Mouse (Mus musculus) fat pad, adult 2 months (tissue): ENCODE data around the gene Olfr1221.
"Not testable (repeated sequence)": the region's sequence is repeated elsewhere in the genome, so short reads cannot be mapped to it uniquely, and the experiment has no call there.

ENCODE experiments used
- DNase-seq: peaks from one replicate; pipeline ENCODE4 v3.0.0-alpha.2; 2011; ENCODE audit warnings: low read depth, low spot score; ENCODE audit errors: extremely low read depth

Gene Olfr1221

GRCm38 (mm10) chr2:89117183-89117582 lies at the start of gene Olfr1221:
Gene Olfr1221, minus strand, starts transcription at chr2:89117283.
- no peak for DNase-seq

GRCm38 (mm10) chr2:89164711-89165110 lies 47.6 kb upstream of the Olfr1221 start:
- DNase-seq: not testable (repeated sequence)

GRCm38 (mm10) chr2:89163991-89164390 lies 46.9 kb upstream of the Olfr1221 start, which contains the start of gene Olfr1224-ps1:
Gene Olfr1224-ps1, minus strand, starts transcription at chr2:89164091.
- not testable (repeated sequence) for DNase-seq

- DNase-seq: no peak
These were observed 34.4 kb upstream of the Olfr1221 start, which contains the start of gene Olfr1223 for GRCm38 (mm10) chr2:89151460-89151859. Gene Olfr1223, minus strand, starts transcription at chr2:89151560.

- DNase-seq: no peak
These were observed 15.9 kb upstream of the Olfr1221 start, which contains the start of gene Olfr1222 for GRCm38 (mm10) chr2:89132954-89133353. Gene Olfr1222, minus strand, starts transcription at chr2:89133054.

GRCm38 (mm10) chr2:89106735-89107134 lies 10.3 kb downstream of the Olfr1221 start, which contains the start of gene Olfr1220:
Gene Olfr1220, minus strand, starts transcription at chr2:89106835.
- DNase-seq: no peak

- DNase-seq: no peak
These were observed 11.4 kb downstream of the Olfr1221 start for GRCm38 (mm10) chr2:89105651-89106050.

- no peak for DNase-seq
These were observed 23.2 kb downstream of the Olfr1221 start for GRCm38 (mm10) chr2:89093848-89094247.

- DNase-seq: no peak
These were observed 33.7 kb downstream of the Olfr1221 start, which contains the start of gene Olfr1219 for GRCm38 (mm10) chr2:89083413-89083812. Gene Olfr1219, minus strand, starts transcription at chr2:89083513.

GRCm38 (mm10) chr2:89081487-89081886 lies 35.6 kb downstream of the Olfr1221 start:
- no peak for DNase-seq

GRCm38 (mm10) chr2:89061087-89061486 lies 56.0 kb downstream of the Olfr1221 start, which contains the start of gene Olfr1218:
Gene Olfr1218, minus strand, starts transcription at chr2:89061187.
- no peak for DNase-seq
